Mouse (Mus musculus) T-helper 1 cell (primary cell): ENCODE data around the gene Aebp1.
"Not testable (repeated sequence)": the region's sequence is repeated elsewhere in the genome, so short reads cannot be mapped to it uniquely, and the experiment has no call there.

ENCODE experiments used
- in situ Hi-C: fragments of 300-600 bp; cut with MboI, MseI; formaldehyde crosslinking; loops from one replicate; pipeline ENCODE4 v1.15.1; 2025; ENCODE audit warnings: high pct_unique_total_duplicates

The Aebp1 gene

DNA sequence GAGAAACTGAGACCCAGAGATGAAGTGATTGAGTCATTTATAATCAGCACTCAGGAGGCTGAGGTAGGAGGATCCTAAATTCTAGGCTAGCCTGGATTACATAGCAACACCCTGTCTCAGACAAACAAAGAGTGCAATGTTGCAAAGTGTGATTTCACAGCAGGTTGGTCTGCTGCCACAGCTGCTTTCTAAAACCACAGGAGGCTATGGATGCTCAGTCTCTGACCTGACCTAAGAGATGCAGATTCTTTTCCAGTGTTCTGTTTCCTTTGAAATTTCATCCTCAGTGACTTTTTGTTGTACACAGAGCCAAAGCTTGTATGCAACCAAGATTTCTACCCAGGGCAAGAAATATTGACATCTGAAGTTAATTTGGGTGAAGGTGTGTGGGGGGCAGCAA is 6.3 kb upstream of the Aebp1 start:
- in situ Hi-C loops, result no loop called here

- in situ Hi-C loops, result no loop called here
These were observed 5.8 kb upstream of the Aebp1 start for GRCm38 (mm10) chr11:5855902-5856301.

DNA sequence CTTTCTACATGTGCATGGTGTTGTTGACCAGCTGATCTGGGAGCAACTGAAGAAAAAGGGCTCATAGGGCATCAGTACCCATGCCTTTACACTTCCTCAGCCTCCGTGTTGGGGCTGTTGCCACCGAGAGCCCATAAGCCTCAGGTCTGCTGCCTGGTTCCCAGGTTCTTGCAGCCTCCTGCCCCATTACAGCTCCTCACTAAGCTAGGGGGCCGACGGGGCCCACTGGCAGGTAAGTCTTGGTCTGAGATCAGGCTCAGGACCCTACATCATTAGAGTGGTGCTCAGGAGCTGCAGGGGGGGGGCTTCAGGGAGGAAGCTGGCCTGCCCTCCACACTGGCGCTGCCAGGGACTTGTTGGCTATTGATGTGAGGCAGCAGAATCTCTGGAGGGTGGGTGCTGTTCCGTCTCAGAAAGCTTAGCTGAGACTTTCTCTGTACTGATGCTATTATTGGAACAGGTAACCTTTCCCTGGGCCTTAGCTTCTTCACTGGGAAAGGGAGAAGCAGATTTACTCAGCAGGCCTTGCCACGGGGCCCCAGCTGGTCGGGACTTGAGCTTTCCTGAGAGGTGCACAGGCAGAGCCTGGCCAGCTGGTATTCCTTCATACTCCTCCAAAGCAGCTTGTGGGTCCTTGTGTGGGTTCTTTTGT is 5.1 kb upstream of the Aebp1 start:
- in situ Hi-C loops, result no loop called here

DNA sequence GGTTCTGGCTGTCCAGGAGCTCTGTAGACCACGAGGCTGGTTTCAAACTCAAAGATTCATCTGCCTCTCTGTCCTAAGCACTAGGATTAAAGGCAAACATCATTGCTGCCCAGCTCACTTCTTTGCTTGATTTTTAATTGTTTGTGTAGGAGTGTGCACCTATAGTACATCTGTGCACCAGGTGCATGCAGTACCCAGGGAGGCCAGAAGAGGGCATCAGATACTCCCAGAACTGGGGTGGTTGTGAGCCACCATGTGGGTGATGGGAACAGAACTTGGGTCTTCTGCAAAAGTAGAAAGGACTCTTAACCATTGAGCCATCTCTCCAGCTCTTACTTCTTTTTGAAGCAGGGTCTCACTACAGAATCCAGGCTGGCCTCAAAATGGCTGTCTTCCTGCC is 3.0 kb upstream of the Aebp1 start:
- in situ Hi-C loops, result no loop called here

- in situ Hi-C loops, result no loop called here
These were observed 1.7 kb upstream of the Aebp1 start for GRCm38 (mm10) chr11:5859883-5860550.

DNA sequence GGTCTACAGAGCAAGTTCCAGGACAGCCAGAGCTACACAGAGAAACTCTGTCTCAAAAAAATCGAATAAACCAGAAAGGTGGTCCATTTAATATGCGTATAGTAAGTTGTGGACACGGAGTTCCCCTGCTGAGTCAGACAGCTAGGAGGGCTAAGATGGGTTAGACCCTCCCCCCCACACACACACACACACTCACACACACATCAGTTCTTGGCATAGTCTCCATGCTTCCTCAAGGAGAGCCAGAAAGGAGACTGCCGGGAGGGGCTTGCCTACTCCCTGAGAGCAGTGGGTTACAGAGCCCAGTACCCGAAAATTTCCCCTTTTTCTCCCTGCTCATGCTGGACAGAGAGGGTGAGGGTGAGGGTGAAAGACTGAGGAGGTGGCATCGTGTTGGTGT is 1.1 kb upstream of the Aebp1 start:
- in situ Hi-C loops, result no loop called here

DNA sequence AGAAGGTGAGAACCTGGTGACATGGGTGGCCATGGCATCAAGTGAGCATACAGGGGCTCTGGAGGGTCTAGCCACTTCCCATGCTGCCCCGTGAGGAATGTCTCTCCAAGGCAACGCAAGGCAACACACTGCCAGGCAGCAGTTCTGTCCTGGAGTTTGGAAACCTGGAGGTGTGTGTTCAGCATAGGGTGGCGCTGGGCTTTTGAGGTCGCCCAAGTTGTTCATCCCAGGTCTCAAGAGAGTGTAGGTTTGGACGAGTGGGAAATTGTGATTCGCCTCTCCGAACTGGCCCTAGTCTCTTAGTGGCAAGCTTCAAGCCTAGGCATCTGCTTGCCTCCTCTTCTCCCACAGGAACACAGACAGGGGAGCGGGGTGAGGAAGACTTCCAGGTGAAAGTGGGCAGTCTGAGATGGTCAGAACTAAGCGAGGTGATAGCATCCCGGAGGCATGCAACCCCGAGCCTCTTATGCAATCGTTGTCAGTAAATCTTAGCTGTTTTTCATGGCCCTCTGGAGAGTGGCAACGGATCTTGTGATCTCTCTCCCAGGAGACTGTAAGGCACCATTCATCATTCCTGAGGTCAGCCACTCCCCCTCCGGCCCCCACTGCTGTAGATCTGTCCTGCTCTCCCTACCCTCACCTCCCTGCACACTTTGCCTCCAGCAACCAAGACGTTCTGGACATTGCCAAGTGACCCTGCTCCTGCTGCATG is 803 bp downstream of the Aebp1 start:
- in situ Hi-C loops, result no loop called here

DNA sequence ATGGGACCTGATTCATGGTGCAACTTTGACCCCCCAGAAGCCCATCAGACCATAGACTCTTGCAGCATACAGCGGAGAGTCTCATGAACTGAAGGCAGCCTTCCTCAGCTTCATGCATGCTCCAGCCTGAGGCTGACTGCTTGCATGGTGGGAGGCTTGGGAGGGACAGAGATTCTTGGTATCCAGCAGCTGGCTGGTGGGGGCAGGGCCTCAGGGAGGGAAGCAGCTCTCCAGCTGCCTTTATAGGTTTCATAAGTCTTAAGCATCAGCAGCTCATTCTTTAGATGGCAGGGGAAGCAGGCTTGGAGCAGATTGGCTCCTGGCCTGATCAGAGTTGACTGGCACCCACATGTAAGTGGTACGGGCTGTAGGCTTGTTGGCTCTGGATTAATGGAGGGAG is 5.4 kb downstream of the Aebp1 start:
- in situ Hi-C loops, result no loop called here

- in situ Hi-C loops, result no loop called here
These were observed 6.6 kb downstream of the Aebp1 start for GRCm38 (mm10) chr11:5868324-5868723.

DNA sequence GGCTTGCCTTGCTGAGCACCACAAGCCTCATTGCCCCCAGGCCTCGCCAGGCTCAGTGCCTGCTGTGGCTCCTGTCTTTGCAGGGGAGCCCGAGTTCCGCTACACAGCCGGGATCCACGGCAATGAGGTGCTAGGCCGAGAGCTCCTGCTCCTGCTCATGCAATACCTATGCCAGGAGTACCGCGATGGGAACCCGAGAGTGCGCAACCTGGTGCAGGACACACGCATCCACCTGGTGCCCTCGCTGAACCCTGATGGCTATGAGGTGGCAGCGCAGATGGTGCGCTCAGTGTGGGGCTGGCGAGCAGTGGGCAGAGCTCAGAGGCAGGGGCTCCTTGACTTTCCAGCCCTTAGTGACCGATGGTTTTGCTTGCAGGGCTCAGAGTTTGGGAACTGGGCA is 7.6 kb downstream of the Aebp1 start:
- in situ Hi-C loops, result no loop called here

DNA sequence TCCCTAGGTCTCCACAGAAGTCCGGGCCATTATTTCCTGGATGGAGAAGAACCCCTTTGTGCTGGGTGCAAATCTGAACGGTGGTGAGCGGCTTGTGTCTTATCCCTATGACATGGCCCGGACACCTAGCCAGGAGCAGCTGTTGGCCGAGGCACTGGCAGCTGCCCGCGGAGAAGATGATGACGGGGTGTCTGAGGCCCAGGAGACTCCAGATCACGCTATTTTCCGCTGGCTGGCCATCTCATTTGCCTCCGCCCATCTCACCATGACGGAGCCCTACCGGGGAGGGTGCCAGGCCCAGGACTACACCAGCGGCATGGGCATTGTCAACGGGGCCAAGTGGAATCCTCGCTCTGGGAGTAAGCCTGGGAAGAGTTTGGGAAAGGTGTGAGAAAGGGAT is 8.3 kb downstream of the Aebp1 start:
- in situ Hi-C loops, result no loop called here

- in situ Hi-C loops, result no loop called here
These were observed 11.0 kb downstream of the Aebp1 start for GRCm38 (mm10) chr11:5872707-5873106.

GRCm38 (mm10) chr11:5873192-5873591 is 11.4 kb downstream of the Aebp1 start:
- in situ Hi-C loops, result no loop called here

DNA sequence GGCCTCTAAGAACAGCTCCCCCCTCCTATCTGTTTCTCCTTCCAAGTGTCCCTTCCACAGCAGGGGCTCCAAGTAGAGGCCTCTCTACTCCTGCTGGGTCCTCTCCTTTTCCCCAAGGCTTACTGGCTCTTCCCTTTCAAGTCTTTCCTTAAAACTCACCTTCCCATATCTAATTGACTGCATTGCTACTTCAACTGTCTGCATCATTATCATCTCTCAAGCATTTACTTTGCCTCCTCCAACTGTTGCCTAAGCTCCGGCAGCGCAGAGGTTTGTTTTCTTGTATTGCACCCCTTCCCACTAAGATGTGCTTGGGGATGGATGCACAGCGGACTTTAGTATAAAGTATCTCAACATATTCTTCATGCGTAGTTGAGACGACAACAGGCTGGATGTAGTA is 15.7 kb downstream of the Aebp1 start:
- in situ Hi-C loops, result no loop called here

GRCm38 (mm10) chr11:5877921-5878526 is 16.3 kb downstream of the Aebp1 start, which contains the start of gene Pold2:
Gene Pold2, minus strand, starts transcription at chr11:5878292.
- in situ Hi-C loops, result no loop called here

DNA sequence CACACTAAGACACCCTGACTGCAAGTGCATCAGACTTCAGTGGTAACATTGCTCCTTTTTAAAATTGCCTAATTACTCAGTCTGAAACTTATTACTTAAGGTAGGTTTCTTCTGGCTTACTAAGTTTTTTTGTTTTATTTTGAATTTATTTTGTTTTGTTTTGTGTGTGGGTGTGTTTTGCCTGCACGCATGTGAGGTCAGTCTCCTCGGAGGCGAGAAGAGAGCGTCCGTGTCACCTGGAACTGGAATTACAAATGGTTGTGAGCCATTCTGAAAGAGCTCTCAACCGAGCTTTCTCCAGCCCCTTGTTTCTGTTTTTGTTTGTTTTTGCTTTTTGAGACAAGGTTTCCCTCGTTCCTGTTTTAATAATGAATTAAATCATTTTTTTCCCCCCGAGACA is 16.9 kb downstream of the Aebp1 start:
- in situ Hi-C loops, result no loop called here

DNA sequence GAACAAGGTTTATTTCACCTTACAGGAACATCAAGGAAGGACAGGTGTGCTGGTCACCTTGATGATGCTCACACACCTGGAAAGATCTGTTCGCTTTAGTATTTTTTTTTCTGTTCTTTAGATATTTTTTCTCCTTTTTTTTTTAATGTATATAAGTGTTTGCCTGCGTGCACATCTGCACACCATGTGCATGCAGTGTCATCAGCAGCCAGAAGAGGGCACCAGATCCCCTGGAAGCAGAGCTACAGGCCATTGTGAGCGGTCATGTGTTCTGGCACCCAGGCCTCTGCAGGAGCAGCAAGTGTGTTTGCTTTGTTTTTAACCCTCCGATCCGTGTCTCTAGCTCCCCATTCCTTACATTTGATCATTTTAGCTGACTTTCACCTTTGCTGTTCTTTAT is 18.2 kb downstream of the Aebp1 start:
- in situ Hi-C loops, result no loop called here

- in situ Hi-C loops, result no loop called here
These were observed 20.8 kb downstream of the Aebp1 start for GRCm38 (mm10) chr11:5882518-5882917.

DNA sequence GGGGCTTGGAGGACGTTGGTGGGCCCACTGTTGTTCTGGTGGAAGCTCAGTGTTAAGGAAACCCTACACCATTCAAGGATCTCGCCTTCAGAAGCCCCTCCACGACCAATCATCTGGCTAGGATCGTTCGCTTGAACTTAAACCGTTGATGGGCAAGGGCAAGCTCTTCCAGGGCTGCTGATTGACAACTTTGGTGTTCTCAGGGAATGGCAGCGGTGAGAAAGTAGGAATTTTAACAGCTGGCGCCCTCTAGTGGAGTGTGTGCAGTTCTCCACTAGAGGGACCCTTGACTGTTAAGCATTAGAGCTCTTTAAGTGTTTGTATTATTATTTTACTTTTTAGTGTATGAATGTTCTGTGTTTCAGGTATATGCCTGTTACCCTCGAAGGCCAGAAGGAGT is 24.4 kb downstream of the Aebp1 start:
- in situ Hi-C loops, result no loop called here

DNA sequence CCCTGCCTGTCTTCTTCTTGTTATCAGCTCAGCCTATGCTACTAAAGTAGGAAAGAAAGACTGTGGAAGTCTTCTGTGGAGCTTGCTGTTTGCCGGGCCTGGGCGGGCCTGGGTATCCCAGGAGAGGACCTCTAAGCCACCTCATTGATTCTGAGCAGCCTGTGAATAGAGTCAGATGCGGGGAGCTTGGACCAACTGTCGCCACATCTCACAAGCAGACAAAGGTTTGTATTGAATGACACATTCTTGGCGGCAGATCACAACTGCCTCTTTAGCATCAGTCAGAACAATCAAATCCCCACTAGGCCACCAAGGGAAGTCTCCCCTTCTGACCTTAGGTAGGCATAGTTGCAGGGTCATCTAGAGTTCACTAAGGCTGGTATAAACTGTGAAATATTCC is 25.5 kb downstream of the Aebp1 start:
- in situ Hi-C loops, result no loop called here

- in situ Hi-C loops, result not testable (repeated sequence)
These were observed 26.8 kb downstream of the Aebp1 start for GRCm38 (mm10) chr11:5888563-5888962.

GRCm38 (mm10) chr11:5892151-5892591 is 30.4 kb downstream of the Aebp1 start:
- in situ Hi-C loops, result no loop called here
